Mouse (Mus musculus) liver, adult 2 months (tissue): Measurements from ENCODE around the gene Tead3.

Experiments
- CTCF ChIP-seq: fragments of 200-500 bp; IDR thresholded peaks from 2 replicates; pipeline ENCODE4 v1.5.1; 2011; ENCODE audit warnings: low read depth, low read length, control low read depth
- POLR2A ChIP-seq: fragments of 200-500 bp; IDR thresholded peaks from 2 replicates; pipeline ENCODE4 v1.6.1; 2011; ENCODE audit warnings: low read length, control low read depth; ENCODE audit not compliant: insufficient read depth; ENCODE audit errors: extremely low read depth

DNA sequence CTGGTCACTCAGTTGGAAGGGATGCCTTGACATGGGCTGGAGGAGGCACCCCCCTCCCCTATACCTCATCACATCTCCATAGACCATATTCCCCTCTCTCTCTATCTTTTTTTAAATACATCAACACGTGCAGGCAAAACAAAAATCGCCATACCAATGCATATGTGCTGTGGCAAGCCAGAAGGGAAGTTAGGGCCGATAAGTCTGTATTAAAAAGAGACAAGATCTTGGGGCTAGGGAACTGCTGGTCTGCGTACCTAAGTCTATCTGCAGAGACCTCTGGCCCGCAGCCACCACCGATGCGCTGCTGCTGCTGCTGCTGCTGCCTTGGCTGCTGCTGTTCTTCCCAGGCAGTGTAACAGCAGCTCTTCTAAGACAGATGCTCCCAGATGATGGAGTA is 44.4 kb upstream of the Tead3 start:
- TF ChIP-seq CTCF (no peak), POLR2A (no peak)
